Mouse (Mus musculus) midbrain, embryonic 13.5 days (tissue): ENCODE measurements at regions not wholly inside any gene's neighbourhood (a gene's known extent, or its start where the extent isn't known, plus 50 kb on each side); places are given as distances from the start of the nearest gene placed in this dataset.

Experiments used
- ATAC-seq: fragments of 200-750 bp; cut with Nextera tagmentation; 2 replicates; pipeline ENCODE4 v1.8.0; 2017; ENCODE audit warnings: mild to moderate bottlenecking, moderate TSS enrichment, moderate library complexity
- H3K27ac ChIP-seq: fragments of 300-500 bp; sonication (generic); 2 replicates; pipeline ENCODE4 v1.5.1; 2015; ENCODE audit warnings: inconsistent platforms, mild to moderate bottlenecking, moderate library complexity
- H3K27me3 ChIP-seq: fragments of 300-500 bp; sonication (generic); 2 replicates; pipeline ENCODE4 v1.6.1; 2015; ENCODE audit warnings: mild to moderate bottlenecking, inconsistent platforms
- H3K36me3 ChIP-seq: fragments of 300-500 bp; sonication (generic); 2 replicates; pipeline ENCODE4 v1.6.1; 2015; ENCODE audit warnings: mild to moderate bottlenecking, inconsistent platforms
- H3K4me1 ChIP-seq: fragments of 300-500 bp; sonication (generic); replicated peaks from 2 replicates; pipeline ENCODE4 v1.6.1; 2015; ENCODE audit warnings: inconsistent platforms
- H3K4me2 ChIP-seq: fragments of 300-500 bp; sonication (generic); replicated peaks from 2 replicates; pipeline ENCODE4 v1.6.1; 2015; ENCODE audit warnings: moderate library complexity, mild to moderate bottlenecking, inconsistent platforms
- H3K4me3 ChIP-seq: fragments of 300-500 bp; sonication (generic); replicated peaks from 2 replicates; pipeline ENCODE4 v1.5.1; 2015; ENCODE audit warnings: mild to moderate bottlenecking, inconsistent platforms
- H3K9ac ChIP-seq: fragments of 300-500 bp; sonication (generic); replicated peaks from 2 replicates; pipeline ENCODE4 v1.6.1; 2015; ENCODE audit warnings: mild to moderate bottlenecking, inconsistent platforms
- H3K9me3 ChIP-seq: fragments of 300-500 bp; sonication (generic); 2 replicates; pipeline ENCODE4 v1.6.1; 2016; ENCODE audit warnings: mild to moderate bottlenecking, inconsistent platforms
- WGBS: fragments of 180-500 bp; shearing (Covaris S2); methylation state at CpG from one replicate; pipeline ENCODE4 v1.1.7; 2015; 5-methylcytosine and 5-hydroxymethylcytosine counted together

GRCm38 (mm10) chr1:154061851-154062250, 139.1 kb upstream of the Zfp648 start:
- H3K9me3 ChIP-seq, result peaks cover 6% of the 10 kb centered on the region; the same call in 1 of the 2 replicates
- no peak overlapping the region for H3K4me3 ChIP-seq
- H3K36me3 ChIP-seq, result no peaks in the 10 kb centered on the region
- no peak overlapping the region for H3K9ac ChIP-seq
- 93% methylated on average over 1 of the region's 1 CpGs for whole genome bisulfite sequencing
- H3K4me2 ChIP-seq, result no peak overlapping the region
- no peaks in the 10 kb centered on the region for H3K4me1 ChIP-seq
- H3K27ac ChIP-seq, result no peak overlapping the region
- ATAC-seq, result no peak
- H3K27me3 ChIP-seq, result no peaks in the 10 kb centered on the region

DNA sequence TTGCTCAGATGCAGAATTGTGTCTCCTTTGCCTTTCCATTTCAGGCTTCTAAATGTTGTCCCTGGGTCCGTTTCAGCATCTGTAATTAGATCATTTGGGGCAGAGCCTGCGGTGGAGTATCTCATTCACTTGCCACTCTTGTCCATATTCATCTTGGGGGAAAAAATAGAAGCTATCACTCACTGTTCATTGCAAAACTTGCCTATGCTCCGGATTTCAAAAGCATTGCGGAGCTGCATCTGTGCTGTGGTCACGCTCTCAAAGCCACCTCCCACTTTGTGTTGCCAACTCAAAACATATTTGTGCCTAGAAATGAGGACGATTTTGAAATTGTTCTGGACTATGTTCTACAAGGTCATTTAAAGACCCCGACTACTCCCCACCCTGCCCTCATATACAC, 138.3 kb upstream of the Zfp648 start:
- Histone ChIP-seq H3K4me3 (no peak overlapping the region), H3K9ac (no peak overlapping the region), H3K36me3 (no peaks in the 10 kb centered on the region), H3K27ac (no peak overlapping the region), H3K4me2 (no peak overlapping the region), H3K4me1 (no peaks in the 10 kb centered on the region), H3K27me3 (no peaks in the 10 kb centered on the region), H3K9me3 (peaks cover 6% of the 10 kb centered on the region; the same call in 1 of the 2 replicates)
- no peak for ATAC-seq
- WGBS, result 85% methylated on average over 7 of the region's 7 CpGs

GRCm38 (mm10) chr1:154064633-154065032, 136.4 kb upstream of the Zfp648 start:
- Histone ChIP-seq H3K9me3 (no peaks in the 10 kb centered on the region), H3K4me3 (no peak overlapping the region), H3K9ac (no peak overlapping the region), H3K27me3 (no peaks in the 10 kb centered on the region), H3K4me1 (no peaks in the 10 kb centered on the region), H3K36me3 (no peaks in the 10 kb centered on the region), H3K27ac (no peak overlapping the region), H3K4me2 (no peak overlapping the region)
- no peak for ATAC-seq
- 88% methylated on average over 5 of the region's 5 CpGs for whole genome bisulfite sequencing

DNA sequence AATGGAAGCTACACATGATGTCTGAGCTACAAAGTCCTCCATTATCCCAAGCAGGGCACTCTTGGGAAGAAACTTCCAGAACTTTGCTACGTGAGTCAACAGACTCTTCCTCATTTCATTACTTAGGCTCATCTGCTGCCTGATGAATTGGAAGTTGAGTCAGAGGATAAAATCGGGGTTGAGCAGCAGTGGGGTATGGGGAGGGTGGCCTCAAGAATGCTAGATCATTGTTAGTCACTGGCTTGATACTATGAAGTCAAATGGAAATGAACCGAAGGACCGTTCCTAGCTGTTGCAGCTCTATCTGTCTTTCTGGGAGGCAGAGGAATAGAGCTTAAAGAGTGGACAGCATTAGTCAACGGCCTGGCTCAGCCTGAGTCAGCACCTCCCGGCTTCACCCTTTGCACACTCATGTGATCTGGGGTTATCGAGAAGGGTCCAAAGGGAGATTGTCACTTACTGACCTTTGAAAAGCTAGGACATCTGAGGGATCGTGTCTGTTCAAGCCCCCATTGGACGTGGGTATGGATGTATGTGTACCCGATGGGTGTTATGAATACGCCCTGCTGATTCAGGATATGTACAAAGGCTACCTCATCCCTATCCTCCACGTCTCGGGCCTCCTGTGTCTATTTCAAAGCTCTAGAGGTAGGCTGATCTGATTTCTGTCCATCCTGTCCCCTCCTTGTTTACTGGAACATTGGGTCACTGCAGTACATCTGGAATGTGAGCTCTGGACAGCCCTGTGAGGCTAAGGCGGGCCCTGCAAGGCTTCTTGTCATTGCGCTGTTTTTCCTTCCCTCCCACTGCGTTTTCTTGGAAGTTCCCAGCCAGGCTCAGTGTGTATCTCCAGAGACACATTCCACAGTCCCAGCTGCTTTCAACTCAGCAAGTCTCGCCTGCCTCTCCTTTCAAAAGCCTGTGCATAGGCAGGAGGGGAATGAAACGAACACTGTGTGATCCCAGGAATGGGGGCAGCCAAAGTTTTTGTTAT, 135.4 kb upstream of the Zfp648 start:
- 78% methylated on average over 18 of the region's 18 CpGs for WGBS
- no peak overlapping the region for H3K27ac ChIP-seq

DNA sequence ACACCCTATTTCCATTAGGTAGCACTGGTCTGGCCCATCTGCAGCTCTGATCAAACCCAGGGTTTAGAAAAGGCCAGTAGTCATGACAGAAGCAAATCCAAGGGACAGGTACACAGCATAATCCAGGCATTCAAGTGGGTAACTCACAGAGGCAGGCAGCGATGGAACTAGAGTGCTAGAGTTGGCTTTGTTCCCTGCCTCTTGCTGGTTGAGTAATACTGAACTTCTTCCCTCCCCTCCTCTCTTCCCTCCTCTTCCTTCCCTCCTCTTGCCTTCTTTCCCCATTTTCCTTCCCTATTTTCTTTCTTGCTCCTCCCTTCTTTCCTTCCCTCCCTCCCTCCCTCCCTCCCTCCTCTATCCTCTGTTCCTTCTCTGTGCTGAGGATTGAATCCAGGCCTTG, 133.1 kb upstream of the Zfp648 start:
- no peaks in the 10 kb centered on the region for H3K36me3 ChIP-seq
- no peak overlapping the region for H3K4me2 ChIP-seq
- H3K9me3 ChIP-seq, result no peaks in the 10 kb centered on the region
- no peaks in the 10 kb centered on the region for H3K27me3 ChIP-seq
- H3K9ac ChIP-seq, result no peak overlapping the region
- no peak overlapping the region for H3K27ac ChIP-seq
- H3K4me1 ChIP-seq, result no peaks in the 10 kb centered on the region
- ATAC-seq, result no peak
- 93% methylated on average over 1 of the region's 1 CpGs for WGBS
- no peak overlapping the region for H3K4me3 ChIP-seq

More for the DNA sequence above, 135.4 kb upstream of the Zfp648 start:
- Histone ChIP-seq H3K4me1 (no peaks in the 10 kb centered on the region), H3K36me3 (no peaks in the 10 kb centered on the region), H3K27me3 (no peaks in the 10 kb centered on the region), H3K4me3 (no peak overlapping the region), H3K9me3 (no peaks in the 10 kb centered on the region), H3K4me2 (no peak overlapping the region), H3K9ac (no peak overlapping the region)
- no peak for ATAC-seq

GRCm38 (mm10) chr1:154074270-154074669, 126.7 kb upstream of the Zfp648 start:
- WGBS, result 94% methylated on average over 1 of the region's 1 CpGs
- Histone ChIP-seq H3K4me1 (no peaks in the 10 kb centered on the region), H3K36me3 (no peaks in the 10 kb centered on the region), H3K9me3 (no peaks in the 10 kb centered on the region), H3K4me3 (no peak overlapping the region), H3K4me2 (no peak overlapping the region), H3K27me3 (no peaks in the 10 kb centered on the region), H3K27ac (no peak overlapping the region), H3K9ac (no peak overlapping the region)
- no peak for ATAC-seq

GRCm38 (mm10) chr1:154076684-154077475, 124.1 kb upstream of the Zfp648 start:
- 76% methylated on average over 10 of the region's 10 CpGs for WGBS
- H3K4me3 ChIP-seq, result no peak overlapping the region
- H3K4me1 ChIP-seq, result no peaks in the 10 kb centered on the region
- no peaks in the 10 kb centered on the region for H3K36me3 ChIP-seq
- no peak for ATAC-seq
- no peak overlapping the region for H3K27ac ChIP-seq
- no peak overlapping the region for H3K9ac ChIP-seq
- H3K4me2 ChIP-seq, result no peak overlapping the region
- H3K9me3 ChIP-seq, result no peaks in the 10 kb centered on the region
- H3K27me3 ChIP-seq, result no peaks in the 10 kb centered on the region

DNA sequence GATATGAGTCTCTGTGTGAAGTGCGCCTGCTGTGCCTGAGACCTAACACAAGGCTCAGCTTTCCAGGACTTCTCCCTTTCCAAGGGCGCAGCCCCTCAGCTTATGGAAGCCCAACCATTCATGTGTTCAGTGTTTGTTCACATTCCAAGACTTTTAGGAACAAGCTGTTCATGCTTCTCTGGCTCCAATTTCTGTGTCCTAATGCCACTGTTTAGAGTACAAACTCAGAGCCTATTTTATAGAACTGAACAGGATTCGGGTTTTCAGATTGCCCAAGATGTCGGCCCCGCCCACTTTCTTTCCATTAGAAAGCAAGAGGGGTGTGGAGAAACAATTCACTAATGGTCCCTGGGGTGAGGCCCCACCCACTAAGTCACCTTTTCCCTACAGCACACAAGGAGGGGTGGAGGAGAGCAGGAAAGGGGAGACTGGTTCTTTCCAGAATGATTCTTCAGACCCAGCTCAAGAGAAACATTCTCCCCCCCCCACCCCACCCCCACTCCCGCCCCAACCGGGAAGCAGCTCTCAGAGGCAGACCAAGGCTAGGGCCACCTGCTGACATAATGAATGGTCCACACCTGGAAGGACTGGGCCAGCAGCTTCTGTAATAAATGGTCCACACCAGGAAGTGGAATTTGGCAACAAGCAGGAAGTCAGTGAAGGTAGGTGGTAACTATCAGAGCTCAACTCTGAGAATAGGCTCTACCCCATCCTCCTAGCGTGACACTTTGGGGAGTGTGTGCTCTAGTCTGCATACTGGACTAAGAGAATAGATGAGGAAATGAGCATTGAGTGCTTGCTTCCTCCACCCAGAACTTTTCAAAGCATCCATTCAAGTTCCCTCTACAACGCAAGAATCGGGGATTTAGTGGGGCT, 120.2 kb upstream of the Zfp648 start:
- no peak overlapping the region for H3K4me3 ChIP-seq
- WGBS, result 64% methylated on average over 10 of the region's 10 CpGs
- H3K4me2 ChIP-seq, result no peak overlapping the region
- no peaks in the 10 kb centered on the region for H3K9me3 ChIP-seq
- H3K9ac ChIP-seq, result no peak overlapping the region
- no peak for ATAC-seq
- no peaks in the 10 kb centered on the region for H3K36me3 ChIP-seq
- no peaks in the 10 kb centered on the region for H3K27me3 ChIP-seq
- no peaks in the 10 kb centered on the region for H3K4me1 ChIP-seq
- H3K27ac ChIP-seq, result no peak overlapping the region

DNA sequence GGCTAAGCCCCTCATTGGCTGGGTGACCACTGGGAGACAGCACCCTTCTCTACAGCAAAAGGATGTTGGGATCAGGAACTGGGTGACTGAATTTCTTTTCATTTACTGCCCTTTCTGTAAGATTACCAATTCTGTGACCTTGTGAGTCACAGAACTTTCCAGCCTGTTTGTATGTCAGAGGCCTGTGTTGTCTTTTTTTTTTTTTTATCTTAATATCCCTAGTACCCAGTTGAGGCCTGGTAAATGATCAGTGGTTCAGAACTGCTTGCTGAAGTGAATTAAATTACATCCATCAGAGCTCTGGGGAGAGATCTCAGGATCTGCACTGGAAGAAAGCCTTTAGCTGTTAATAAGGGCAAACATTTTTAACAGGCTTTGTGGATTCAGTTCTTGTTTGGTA, 114.8 kb upstream of the Zfp648 start:
- H3K4me2 ChIP-seq, result no peak overlapping the region
- H3K27ac ChIP-seq, result no peak overlapping the region
- H3K36me3 ChIP-seq, result no peaks in the 10 kb centered on the region
- H3K4me1 ChIP-seq, result no peaks in the 10 kb centered on the region
- no peaks in the 10 kb centered on the region for H3K27me3 ChIP-seq
- H3K9me3 ChIP-seq, result no peaks in the 10 kb centered on the region
- ATAC-seq, result no peak
- no peak overlapping the region for H3K4me3 ChIP-seq
- H3K9ac ChIP-seq, result no peak overlapping the region

DNA sequence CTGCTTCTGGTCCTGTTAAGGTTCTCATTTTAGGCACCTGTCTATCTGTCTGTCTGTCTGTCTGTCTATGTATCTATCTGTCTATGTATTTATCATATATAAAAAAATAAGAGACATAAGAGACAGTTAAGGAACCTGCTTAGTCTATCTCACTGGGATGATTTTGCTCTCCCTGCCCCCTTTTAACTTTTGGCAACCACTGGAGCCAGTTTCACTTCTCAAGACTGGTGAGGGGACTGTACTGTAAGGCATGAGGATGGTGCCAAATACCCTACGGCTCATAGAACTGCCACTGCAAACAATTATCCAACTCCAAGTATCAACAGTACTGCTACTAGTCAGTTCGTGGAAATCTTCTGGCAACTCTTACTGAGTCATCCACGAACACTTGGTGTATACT, 111.2 kb upstream of the Zfp648 start:
- WGBS, result 93% methylated on average over 3 of the region's 3 CpGs
- H3K9ac ChIP-seq, result no peak overlapping the region
- no peaks in the 10 kb centered on the region for H3K4me1 ChIP-seq
- H3K9me3 ChIP-seq, result no peaks in the 10 kb centered on the region
- H3K36me3 ChIP-seq, result no peaks in the 10 kb centered on the region
- ATAC-seq, result no peak
- no peak overlapping the region for H3K4me2 ChIP-seq
- H3K27me3 ChIP-seq, result no peaks in the 10 kb centered on the region
- no peak overlapping the region for H3K27ac ChIP-seq
- no peak overlapping the region for H3K4me3 ChIP-seq

GRCm38 (mm10) chr1:154090521-154091490, 110.2 kb upstream of the Zfp648 start:
- no peak for ATAC-seq
- WGBS, result 66% methylated on average over 7 of the region's 7 CpGs
- Histone ChIP-seq H3K4me3 (no peak overlapping the region), H3K36me3 (no peaks in the 10 kb centered on the region), H3K27ac (no peak overlapping the region), H3K27me3 (no peaks in the 10 kb centered on the region), H3K4me2 (no peak overlapping the region), H3K9me3 (no peaks in the 10 kb centered on the region), H3K9ac (no peak overlapping the region), H3K4me1 (no peaks in the 10 kb centered on the region)
